Mouse (Mus musculus) liver, adult 2 months (tissue): ENCODE measurements around the gene Akap14.

ENCODE experiments used
- CTCF ChIP-seq: fragments of 200-500 bp; IDR thresholded peaks from 2 replicates; pipeline ENCODE4 v1.5.1; 2011; ENCODE audit warnings: low read depth, low read length, control low read depth
- POLR2A ChIP-seq: fragments of 200-500 bp; IDR thresholded peaks from 2 replicates; pipeline ENCODE4 v1.6.1; 2011; ENCODE audit warnings: low read length, control low read depth; ENCODE audit not compliant: insufficient read depth; ENCODE audit errors: extremely low read depth

DNA sequence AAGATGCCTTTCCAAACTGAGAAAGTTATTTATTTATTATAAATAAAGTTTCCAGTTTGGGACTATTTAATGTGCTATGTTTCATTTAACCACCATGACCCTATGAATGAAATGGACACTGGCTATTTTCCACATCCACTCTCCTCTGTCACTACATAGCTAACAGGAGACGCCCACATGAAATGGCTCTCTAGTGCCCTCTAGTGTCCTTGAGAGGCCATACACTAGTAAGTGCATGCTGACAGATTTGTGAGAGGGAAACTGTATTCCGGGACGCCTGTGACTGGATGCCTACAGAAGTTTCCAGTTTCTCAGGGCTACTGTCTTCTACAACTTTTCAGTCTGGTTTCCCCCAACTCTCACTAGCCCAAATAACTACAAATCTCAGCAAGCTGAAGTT is 1.6 kb downstream of the Akap14 start:
- peak; percentile 45 for TF ChIP-seq CTCF
- no peak for TF ChIP-seq POLR2A
